Mouse (Mus musculus) frontal cortex, adult 2 months (tissue): ENCODE measurements at regions not wholly inside any gene's neighbourhood (a gene's known extent, or its start where the extent isn't known, plus 50 kb on each side); places are given as distances from the start of the nearest gene placed in this dataset.
A peak's percentile ranks its signal among the peaks of the same experiment; 100 is the strongest.

Source experiments
- DNase-seq, 2 experiments: peaks; one replicate each; pipeline ENCODE4 v3.0.0; 2022; ENCODE audit warnings: low spot score in 1 of 2; ENCODE audit errors: extremely low spot score in 1 of 2

- DNase-seq, result peak; percentile 8 to 22
Observed at GRCm38 (mm10) chr5:78621987-78622854, 1214.4 kb upstream of the Igfbp7 start.

- DNase-seq, result no peak
Observed at GRCm38 (mm10) chr5:78608317-78608716, 1200.5 kb upstream of the Igfbp7 start.

GRCm38 (mm10) chr5:78602599-78602998 is 1194.8 kb upstream of the Igfbp7 start:
- DNase-seq, result no peak

GRCm38 (mm10) chr5:78584823-78585222 is 1177.0 kb upstream of the Igfbp7 start:
- peak; percentile 79 to 87 for DNase-seq

GRCm38 (mm10) chr5:78556946-78557345 is 1149.1 kb upstream of the Igfbp7 start:
- no peak for DNase-seq

GRCm38 (mm10) chr5:78535308-78535707 is 1127.5 kb upstream of the Igfbp7 start:
- DNase-seq, result no peak
